Mouse (Mus musculus) thymus, postnatal 4 days (tissue): ENCODE results near the gene Ppp1cc.

Experiments used
- DNase-seq: peaks from one replicate; pipeline ENCODE4 v3.0.0; 2021

Gene Ppp1cc

GRCm38 (mm10) chr5:122217636-122218035 is 59.6 kb downstream of the Ppp1cc start:
- no peak for DNase-seq

GRCm38 (mm10) chr5:122218109-122218905 is 60.2 kb downstream of the Ppp1cc start:
- no peak for DNase-seq

DNA sequence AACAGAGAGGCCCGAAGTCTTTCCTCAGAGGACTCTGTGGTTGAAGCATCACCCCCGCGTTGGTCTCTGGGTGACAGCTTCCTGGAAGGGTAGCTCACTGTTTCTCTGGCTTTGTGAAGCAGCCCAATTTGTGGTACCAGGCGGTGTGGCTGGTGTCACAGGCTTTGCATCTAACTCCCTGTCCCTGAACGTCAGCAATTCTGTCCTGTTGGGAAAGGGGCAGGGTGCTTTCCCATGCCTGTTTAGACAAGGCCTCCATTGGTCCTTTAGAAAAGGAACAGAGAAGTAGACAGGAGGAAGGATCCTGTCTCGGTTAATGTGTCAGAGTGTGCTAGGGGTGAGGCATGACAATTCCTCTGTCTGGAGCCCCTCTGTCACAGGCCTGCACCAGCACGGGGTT is 60.9 kb downstream of the Ppp1cc start:
- peak; percentile 63 for DNase-seq

GRCm38 (mm10) chr5:122219655-122220629 is 61.9 kb downstream of the Ppp1cc start:
- DNase-seq: peak; percentile 83

- DNase-seq: no peak
Observed at GRCm38 (mm10) chr5:122221085-122221484, 63.0 kb downstream of the Ppp1cc start.

GRCm38 (mm10) chr5:122224291-122224690 is 66.2 kb downstream of the Ppp1cc start:
- DNase-seq: no peak
